Mouse (Mus musculus) cerebellum, postnatal 4 days (tissue): Measurements from ENCODE around the gene Syncrip.
"Not testable (repeated sequence)": the region's sequence is repeated elsewhere in the genome, so short reads cannot be mapped to it uniquely, and the experiment has no call there.

ENCODE experiments used
- DNase-seq, 2 experiments: peaks; one replicate each; pipeline ENCODE4 v3.0.0; 2022; ENCODE audit warnings: low spot score in 2 of 2, mixed read lengths in 1 of 2

Syncrip gene

DNA sequence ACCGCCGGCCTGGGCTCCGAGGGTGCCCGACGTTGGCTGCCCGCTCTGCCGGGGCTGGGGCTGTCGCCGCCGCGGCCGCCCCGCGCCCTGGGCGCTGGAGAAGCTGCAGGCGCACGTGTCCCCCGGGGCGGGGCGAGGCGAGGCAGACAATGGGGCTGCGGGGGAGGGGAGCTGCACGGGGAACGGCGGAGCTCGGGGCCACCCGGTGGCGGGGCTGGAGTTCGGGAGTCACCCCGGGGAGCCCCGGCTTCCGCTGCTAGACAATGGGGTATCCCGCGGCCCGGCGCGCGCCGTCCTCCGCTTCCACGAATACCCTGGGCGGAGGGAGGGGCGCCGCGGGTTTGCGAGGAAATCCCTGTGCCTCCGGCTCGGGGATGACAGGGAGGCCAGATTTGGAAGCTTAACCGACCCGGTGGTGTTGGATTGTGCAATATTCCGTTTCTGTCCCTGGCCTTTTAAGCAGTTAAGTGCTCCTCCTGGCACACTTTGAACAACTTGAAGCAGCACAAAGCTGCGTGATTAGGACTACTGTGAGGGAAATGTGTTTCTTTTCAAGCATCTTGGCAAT lies 539 bp upstream of the Syncrip start:
- peak; percentile 58 to 88 for DNase-seq

GRCm38 (mm10) chr9:88481791-88482160 lies 598 bp downstream of the Syncrip start:
- DNase-seq, result peak; percentile 33 to 57

GRCm38 (mm10) chr9:88481061-88481790 lies 1.1 kb downstream of the Syncrip start:
- DNase-seq, result peak in 1 of 2 experiments; percentile 43

- no peak for DNase-seq
Observed at GRCm38 (mm10) chr9:88480120-88480519, 2.3 kb downstream of the Syncrip start.

DNA sequence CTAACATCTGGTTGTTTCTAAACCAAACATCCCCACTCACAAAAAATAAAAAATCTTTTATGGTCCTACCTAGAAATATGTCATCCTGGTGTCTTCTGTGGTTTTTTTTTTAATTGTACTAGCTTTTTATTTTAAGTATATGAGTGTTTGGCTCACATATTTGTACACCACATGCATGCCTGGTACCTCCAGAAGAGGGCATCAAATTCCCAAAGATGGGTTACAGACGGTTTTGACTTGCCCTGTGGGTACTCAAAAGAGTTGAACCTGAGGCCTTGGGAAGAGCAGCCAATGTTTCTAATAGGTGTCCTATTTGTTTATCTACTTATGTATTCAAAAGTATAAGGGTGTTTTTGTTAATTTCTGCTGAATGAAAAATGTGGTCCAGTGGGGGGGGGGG lies 6.2 kb downstream of the Syncrip start:
- DNase-seq, result no peak

- not testable (repeated sequence) for DNase-seq
Observed at GRCm38 (mm10) chr9:88461017-88461416, 21.4 kb downstream of the Syncrip start.

DNA sequence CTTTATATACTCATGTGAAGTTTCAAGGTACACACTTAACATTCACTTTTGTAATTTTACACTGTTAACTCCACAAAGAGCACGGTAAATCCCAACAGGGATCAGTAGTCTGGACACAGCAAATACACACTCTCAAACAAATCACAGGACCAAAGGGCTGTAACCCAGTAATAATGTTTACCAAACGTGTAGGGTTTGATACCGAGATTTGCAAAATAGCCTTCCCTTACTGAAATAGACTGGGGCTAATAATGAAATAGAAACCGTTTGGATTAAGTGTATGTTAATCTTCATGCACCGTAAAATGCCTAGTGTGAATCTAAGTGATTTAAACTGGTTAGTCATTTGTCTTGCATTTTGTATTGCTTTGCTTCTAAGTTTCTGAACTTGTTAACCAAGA lies 42.4 kb downstream of the Syncrip start:
- DNase-seq, result no peak

DNA sequence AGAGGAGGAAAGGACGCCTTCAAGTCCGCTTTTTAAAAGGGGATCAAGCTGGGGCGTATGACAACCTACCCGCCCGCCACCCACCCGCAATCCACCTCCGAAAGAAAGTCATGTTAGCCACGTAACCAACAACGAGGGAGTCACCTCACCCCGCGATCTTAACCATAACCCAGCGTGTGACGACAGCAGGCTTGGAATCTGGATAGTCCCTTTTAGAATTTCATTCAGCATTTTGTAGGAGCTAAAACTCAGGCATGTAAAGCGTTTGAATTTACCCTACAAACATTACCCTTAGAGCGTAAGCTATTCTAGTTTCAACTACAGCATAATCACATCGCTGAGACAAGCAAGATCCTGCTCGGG lies 43.2 kb downstream of the Syncrip start:
- no peak for DNase-seq

DNA sequence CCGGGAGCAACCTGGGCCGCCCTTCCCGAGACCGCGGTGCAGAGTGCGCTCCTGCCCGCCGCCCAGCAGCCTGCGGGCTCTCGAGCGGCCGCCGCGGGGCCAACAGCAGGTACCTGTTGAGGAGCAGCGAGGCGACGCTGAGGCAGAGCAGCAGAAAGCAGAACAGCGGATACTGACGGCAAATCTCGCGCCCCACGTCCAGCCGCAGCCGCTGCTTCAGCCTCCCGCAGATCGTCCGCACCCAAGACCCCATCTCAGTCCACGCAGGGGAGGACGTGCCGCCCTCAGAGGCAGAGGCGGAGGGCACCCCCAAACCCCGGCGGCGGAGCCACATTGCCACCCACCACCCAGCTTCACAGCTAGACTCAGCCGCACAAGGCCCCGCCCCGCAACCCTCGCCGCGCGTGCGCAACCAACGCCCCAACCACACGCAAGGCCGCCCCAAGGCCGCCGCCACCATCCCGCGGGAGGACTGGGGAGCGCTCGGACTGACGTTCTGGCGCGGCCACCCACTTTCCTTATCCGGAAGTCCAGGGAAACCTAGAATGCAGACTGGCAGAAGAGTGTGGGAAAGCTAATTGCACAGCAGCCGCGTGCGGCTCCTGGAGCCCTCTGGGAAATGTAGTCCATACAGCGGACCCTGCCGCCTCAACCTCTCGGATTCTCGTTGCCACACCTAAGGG lies 43.7 kb downstream of the Syncrip start, which contains the start of gene Snx14:
Snx14 (minus strand) TSS at position 404 of the 683 bp plus-strand sequence.
- DNase-seq, result peak; percentile 92 to 93

- DNase-seq, result no peak
Observed at GRCm38 (mm10) chr9:88438237-88438554, 44.2 kb downstream of the Syncrip start.

DNA sequence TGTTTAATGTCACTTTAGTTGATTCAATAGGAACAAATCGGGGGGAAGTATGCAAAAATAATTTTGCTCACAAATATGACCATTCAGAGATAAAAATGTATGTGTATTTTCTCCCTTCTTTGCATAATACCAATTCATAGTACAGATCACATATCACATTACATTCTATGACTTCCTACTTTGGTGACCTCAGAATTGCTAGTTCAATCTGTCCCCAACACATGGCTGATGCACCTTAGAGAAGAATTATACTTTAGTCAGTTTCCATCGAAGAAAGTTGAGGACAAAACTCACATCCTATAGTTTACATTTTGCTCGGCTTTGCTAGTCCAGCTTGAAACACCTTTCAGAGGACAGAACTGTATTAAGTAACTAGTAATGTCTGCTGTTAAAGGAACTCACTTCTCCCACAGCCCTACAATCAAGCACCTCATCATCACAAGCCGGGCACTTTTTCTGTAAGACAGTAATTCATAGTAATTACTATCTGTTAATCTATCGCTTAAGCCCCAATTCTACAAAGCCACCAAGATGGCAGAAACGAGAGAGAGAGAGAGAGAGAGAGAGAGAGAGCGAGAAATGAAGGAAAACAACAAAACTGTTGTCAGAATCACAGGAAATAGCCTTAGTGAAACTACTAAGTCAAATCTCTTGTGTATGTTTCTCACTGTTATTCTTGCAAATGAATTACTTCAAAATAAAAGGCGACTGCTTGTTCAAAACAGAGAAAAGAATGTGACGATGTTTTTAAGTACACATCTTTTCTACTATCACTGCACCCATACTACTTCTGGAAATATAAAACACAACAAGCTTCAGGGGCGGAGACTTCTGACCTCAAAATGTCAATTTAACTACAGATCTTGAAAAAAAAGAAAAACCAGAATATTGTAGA lies 44.8 kb downstream of the Syncrip start:
- DNase-seq, result no peak

DNA sequence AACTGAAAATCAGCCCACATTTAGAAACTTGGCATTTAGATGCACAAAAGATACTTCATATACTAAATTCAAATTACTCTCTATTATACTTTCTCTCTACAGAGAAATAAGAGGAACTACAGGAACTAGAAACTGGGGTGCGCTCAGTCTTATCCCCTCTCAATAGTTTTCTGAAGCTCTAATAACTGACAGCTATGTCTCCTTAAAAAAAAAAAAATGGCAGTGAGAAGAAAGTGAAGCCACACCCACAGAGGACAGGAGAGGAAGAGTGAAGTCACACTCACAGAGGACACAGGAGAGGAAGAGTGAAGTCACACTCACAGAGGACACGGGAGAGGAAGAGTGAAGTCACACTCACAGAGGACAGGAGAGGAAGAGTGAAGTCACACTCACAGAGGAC lies 58.0 kb downstream of the Syncrip start:
- DNase-seq, result no peak

DNA sequence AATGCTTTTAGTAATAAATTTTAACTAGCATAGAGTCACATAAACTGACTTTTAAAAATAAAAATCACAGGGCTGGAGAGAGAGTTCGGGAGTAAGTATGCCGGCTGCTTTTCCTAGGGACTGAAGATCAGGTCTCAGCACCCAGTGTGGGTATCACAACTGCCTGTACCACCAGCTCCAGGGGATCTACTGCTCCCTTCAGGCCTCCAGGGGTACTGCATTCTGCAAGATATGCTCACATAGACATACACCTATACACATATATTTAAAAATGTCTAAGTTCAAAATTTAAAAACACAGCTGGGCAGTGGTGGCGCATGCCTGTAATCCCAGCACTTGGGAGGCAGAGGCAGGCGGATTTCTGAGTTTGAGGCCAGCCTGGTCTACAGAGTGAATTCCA lies 59.9 kb downstream of the Syncrip start:
- no peak for DNase-seq

DNA sequence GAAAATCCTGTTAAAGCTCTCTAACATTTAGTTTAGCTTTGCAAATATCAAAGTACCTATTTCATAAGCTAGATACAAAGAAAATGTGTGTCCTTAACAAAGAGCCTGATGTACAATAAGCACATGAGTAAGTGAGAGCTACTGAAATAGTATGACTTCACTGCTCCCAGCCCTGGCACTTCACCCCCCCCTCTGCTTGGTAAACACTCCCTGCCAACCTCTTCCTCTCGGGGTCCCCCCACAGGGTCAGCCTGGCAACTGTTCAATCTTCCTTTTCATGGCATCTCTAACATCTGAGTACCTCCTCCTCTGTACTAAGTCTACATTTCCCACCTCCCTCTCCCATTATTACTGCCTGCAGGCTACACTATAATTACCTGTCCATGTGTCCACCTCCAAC lies 65.6 kb downstream of the Syncrip start:
- no peak for DNase-seq

- no peak for DNase-seq
Observed at GRCm38 (mm10) chr9:88409978-88410377, 72.4 kb downstream of the Syncrip start.

GRCm38 (mm10) chr9:88404515-88404914 lies 77.9 kb downstream of the Syncrip start:
- no peak for DNase-seq

GRCm38 (mm10) chr9:88404088-88404487 lies 78.3 kb downstream of the Syncrip start:
- no peak for DNase-seq

DNA sequence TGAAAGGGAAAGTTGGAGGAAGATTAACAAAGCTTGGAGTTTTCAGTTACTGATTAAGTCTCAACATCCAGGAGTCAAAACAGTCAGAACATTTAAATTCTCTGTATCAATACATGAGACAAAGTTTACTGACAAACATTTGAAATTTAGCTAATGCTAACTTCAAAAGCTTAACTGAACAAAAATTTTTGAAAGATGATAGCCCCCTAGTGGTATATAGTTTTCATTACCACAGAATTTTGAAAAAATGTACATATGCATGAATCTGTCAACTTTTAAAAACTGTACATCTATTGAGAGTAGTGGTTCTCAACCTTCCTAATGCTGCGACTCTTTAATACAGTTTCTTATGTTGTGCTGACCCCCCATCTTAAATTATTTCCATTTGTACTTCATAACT lies 83.9 kb downstream of the Syncrip start:
- DNase-seq, result no peak
